Mouse (Mus musculus) neural tube, embryonic 13.5 days (tissue): ENCODE measurements at regions not wholly inside any gene's neighbourhood (a gene's known extent, or its start where the extent isn't known, plus 50 kb on each side); places are given as distances from the start of the nearest gene placed in this dataset.
"Not testable (repeated sequence)": the region's sequence is repeated elsewhere in the genome, so short reads cannot be mapped to it uniquely, and the experiment has no call there.

Experiments used
- ATAC-seq: fragments of 200-750 bp; cut with Nextera tagmentation; 2 replicates; pipeline ENCODE4 v1.8.0; 2017; ENCODE audit warnings: low read depth, mild to moderate bottlenecking, moderate TSS enrichment, moderate library complexity
- H3K27ac ChIP-seq: fragments of 300-500 bp; sonication (generic); replicated peaks from 2 replicates; pipeline ENCODE4 v1.5.1; 2015; ENCODE audit warnings: moderate library complexity, mild to moderate bottlenecking, inconsistent platforms
- H3K27me3 ChIP-seq: fragments of 300-500 bp; sonication (generic); 2 replicates; pipeline ENCODE4 v1.6.1; 2015; ENCODE audit warnings: mild to moderate bottlenecking, inconsistent platforms
- H3K36me3 ChIP-seq: fragments of 300-500 bp; sonication (generic); 2 replicates; pipeline ENCODE4 v1.6.1; 2015; ENCODE audit warnings: mild to moderate bottlenecking, inconsistent platforms
- H3K4me1 ChIP-seq: fragments of 300-500 bp; sonication (generic); replicated peaks from 2 replicates; pipeline ENCODE4 v1.6.1; 2015; ENCODE audit warnings: inconsistent platforms
- H3K4me2 ChIP-seq: fragments of 300-500 bp; sonication (generic); 2 replicates; pipeline ENCODE4 v1.6.1; 2015; ENCODE audit warnings: inconsistent platforms, mild to moderate bottlenecking, moderate library complexity
- H3K4me3 ChIP-seq: fragments of 300-500 bp; sonication (generic); 2 replicates; pipeline ENCODE4 v1.5.1; 2015; ENCODE audit warnings: mild to moderate bottlenecking, inconsistent platforms
- H3K9ac ChIP-seq: fragments of 300-500 bp; sonication (generic); 2 replicates; pipeline ENCODE4 v1.6.1; 2015; ENCODE audit warnings: moderate library complexity, mild to moderate bottlenecking, inconsistent platforms
- H3K9me3 ChIP-seq: fragments of 300-500 bp; sonication (generic); 2 replicates; pipeline ENCODE4 v1.6.1; 2016; ENCODE audit warnings: inconsistent platforms
- WGBS: fragments of 180-500 bp; shearing (Covaris S2); methylation state at CpG from one replicate; pipeline ENCODE4 v1.1.7; 2015; 5-methylcytosine and 5-hydroxymethylcytosine counted together

DNA sequence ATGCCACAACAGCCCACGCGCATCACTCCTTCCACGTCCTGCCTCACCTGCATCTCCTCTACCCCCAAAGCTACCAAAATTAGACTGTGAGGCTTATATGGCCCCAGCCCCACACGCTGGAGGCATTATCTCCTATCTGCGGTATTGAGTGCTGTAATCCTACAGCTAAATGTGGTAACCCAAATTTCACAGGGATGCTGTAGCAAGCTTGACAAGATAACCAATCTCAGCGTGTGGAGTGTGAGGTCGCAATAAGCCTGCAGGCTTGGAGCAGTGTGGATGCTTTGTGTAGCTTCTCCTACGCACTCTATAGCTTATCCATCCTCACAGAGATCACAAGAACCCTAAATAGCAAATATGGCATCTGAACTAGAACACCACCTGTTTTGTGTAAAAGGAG is 251.2 kb upstream of the Kcnh8 start:
- no peaks in the 10 kb centered on the region for H3K27me3 ChIP-seq
- H3K9ac ChIP-seq, result no peak overlapping the region
- no peaks in the 10 kb centered on the region for H3K9me3 ChIP-seq
- ATAC-seq, result no peak
- H3K36me3 ChIP-seq, result no peaks in the 10 kb centered on the region
- no peak overlapping the region for H3K4me2 ChIP-seq
- WGBS, result 93% methylated on average over 8 of the region's 8 CpGs
- no peak overlapping the region for H3K27ac ChIP-seq
- H3K4me1 ChIP-seq, result no peaks in the 10 kb centered on the region
- no peak overlapping the region for H3K4me3 ChIP-seq

- Histone ChIP-seq H3K4me1 (no peaks in the 10 kb centered on the region), H3K9me3 (no peaks in the 10 kb centered on the region), H3K27ac (no peak overlapping the region), H3K4me3 (no peak overlapping the region), H3K36me3 (no peaks in the 10 kb centered on the region), H3K9ac (no peak overlapping the region), H3K27me3 (no peaks in the 10 kb centered on the region), H3K4me2 (no peak overlapping the region)
- no peak for ATAC-seq
These were observed 251.8 kb upstream of the Kcnh8 start for GRCm38 (mm10) chr17:52350696-52351095.

- no peak overlapping the region for H3K27ac ChIP-seq
- no peaks in the 10 kb centered on the region for H3K27me3 ChIP-seq
- H3K4me3 ChIP-seq, result no peak overlapping the region
- H3K4me1 ChIP-seq, result no peaks in the 10 kb centered on the region
- no peak for ATAC-seq
- no peaks in the 10 kb centered on the region for H3K36me3 ChIP-seq
- 83% methylated on average over 5 of the region's 5 CpGs for WGBS
- no peaks in the 10 kb centered on the region for H3K9me3 ChIP-seq
- H3K4me2 ChIP-seq, result no peak overlapping the region
- no peak overlapping the region for H3K9ac ChIP-seq
These were observed 252.6 kb upstream of the Kcnh8 start for GRCm38 (mm10) chr17:52349872-52350271.

DNA sequence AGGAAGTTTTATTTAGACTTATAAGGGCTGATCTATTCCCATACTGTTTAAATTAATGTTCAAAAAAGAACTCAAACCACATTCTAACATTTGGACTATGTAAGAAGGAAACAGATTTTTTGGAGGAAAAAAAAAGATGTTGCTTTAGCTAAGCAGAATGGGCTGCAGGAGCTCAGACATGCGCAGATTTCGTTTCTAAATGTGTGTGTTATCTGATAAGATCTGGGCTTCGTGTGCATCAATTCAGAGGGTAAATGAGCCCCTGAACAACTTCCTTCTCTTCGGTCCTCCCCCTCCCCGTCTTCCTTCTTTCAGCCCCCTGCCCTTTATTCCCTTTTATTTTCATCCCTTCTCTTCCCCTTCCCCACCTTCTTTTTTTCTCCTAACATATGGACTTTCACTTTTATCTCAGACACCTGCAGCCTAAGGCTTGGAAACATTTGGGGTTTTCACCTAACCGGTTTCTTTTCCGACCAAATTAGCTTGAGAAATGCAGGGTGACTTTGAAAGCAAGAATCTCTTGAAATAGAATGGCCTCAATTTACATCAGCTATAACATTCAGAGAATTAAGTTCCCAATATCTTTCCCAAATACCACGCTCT is 253.9 kb upstream of the Kcnh8 start:
- no peak for ATAC-seq
- Histone ChIP-seq H3K36me3 (no peaks in the 10 kb centered on the region), H3K4me2 (no peak overlapping the region), H3K27me3 (no peaks in the 10 kb centered on the region), H3K4me3 (no peak overlapping the region), H3K27ac (no peak overlapping the region), H3K4me1 (no peaks in the 10 kb centered on the region), H3K9ac (no peak overlapping the region), H3K9me3 (no peaks in the 10 kb centered on the region)
- WGBS, result 75% methylated on average over 8 of the region's 8 CpGs

- Histone ChIP-seq H3K36me3 (no peaks in the 10 kb centered on the region), H3K4me3 (no peak overlapping the region), H3K4me1 (no peaks in the 10 kb centered on the region), H3K9me3 (no peaks in the 10 kb centered on the region), H3K27me3 (no peaks in the 10 kb centered on the region), H3K4me2 (no peak overlapping the region), H3K27ac (no peak overlapping the region), H3K9ac (no peak overlapping the region)
- 68% methylated on average over 1 of the region's 1 CpGs for WGBS
- ATAC-seq, result no peak
These were observed 281.9 kb upstream of the Kcnh8 start for GRCm38 (mm10) chr17:52320586-52320985.

GRCm38 (mm10) chr17:52316976-52317375 is 285.5 kb upstream of the Kcnh8 start:
- H3K27me3 ChIP-seq, result no peaks in the 10 kb centered on the region
- ATAC-seq, result no peak
- no peaks in the 10 kb centered on the region for H3K36me3 ChIP-seq
- no peak overlapping the region for H3K4me3 ChIP-seq
- WGBS, result 89% methylated on average over 3 of the region's 3 CpGs
- no peak overlapping the region for H3K27ac ChIP-seq
- H3K4me2 ChIP-seq, result no peak overlapping the region
- H3K9me3 ChIP-seq, result no peaks in the 10 kb centered on the region
- H3K4me1 ChIP-seq, result no peaks in the 10 kb centered on the region
- H3K9ac ChIP-seq, result no peak overlapping the region

DNA sequence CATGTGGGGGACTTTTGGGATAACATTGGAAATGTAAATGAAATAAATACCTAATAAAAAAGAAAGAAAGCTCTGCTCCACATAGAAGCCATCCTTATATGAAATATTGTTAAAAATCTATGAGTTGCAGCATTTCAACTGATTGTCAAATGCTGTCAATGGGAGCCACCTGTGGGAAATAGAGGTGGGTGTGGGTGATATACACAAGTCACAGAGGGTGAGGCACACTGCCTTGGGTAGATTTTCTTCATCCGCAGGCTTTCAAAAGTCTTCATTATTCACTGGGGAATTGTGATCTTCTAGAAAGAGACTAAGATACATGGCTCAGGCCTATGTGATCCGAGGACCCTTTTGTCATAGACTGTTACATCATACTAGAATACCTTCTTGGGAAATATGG is 286.6 kb upstream of the Kcnh8 start:
- H3K4me1 ChIP-seq, result no peaks in the 10 kb centered on the region
- no peak for ATAC-seq
- 83% methylated on average over 2 of the region's 2 CpGs for WGBS

GRCm38 (mm10) chr17:52315456-52315855 is 287.1 kb upstream of the Kcnh8 start:
- not testable (repeated sequence) for ATAC-seq, H3K27ac ChIP-seq

More for the DNA sequence above, 286.6 kb upstream of the Kcnh8 start:
- H3K9ac ChIP-seq, result no peak overlapping the region
- H3K4me3 ChIP-seq, result no peak overlapping the region
- H3K27me3 ChIP-seq, result no peaks in the 10 kb centered on the region
- no peak overlapping the region for H3K27ac ChIP-seq
- no peaks in the 10 kb centered on the region for H3K36me3 ChIP-seq
- no peaks in the 10 kb centered on the region for H3K9me3 ChIP-seq
- H3K4me2 ChIP-seq, result no peak overlapping the region

GRCm38 (mm10) chr17:52312043-52312442 is 290.5 kb upstream of the Kcnh8 start:
- no peak overlapping the region for H3K4me2 ChIP-seq
- H3K9ac ChIP-seq, result no peak overlapping the region
- no peaks in the 10 kb centered on the region for H3K9me3 ChIP-seq
- H3K4me1 ChIP-seq, result no peaks in the 10 kb centered on the region
- no peak overlapping the region for H3K27ac ChIP-seq
- H3K36me3 ChIP-seq, result no peaks in the 10 kb centered on the region
- H3K4me3 ChIP-seq, result no peak overlapping the region
- 92% methylated on average over 1 of the region's 1 CpGs for WGBS
- no peaks in the 10 kb centered on the region for H3K27me3 ChIP-seq
- ATAC-seq, result no peak

More at GRCm38 (mm10) chr17:52315456-52315855, 287.1 kb upstream of the Kcnh8 start:
- H3K36me3 ChIP-seq, H3K4me1 ChIP-seq, H3K9ac ChIP-seq, H3K27me3 ChIP-seq, H3K4me3 ChIP-seq, H3K9me3 ChIP-seq, H3K4me2 ChIP-seq: not testable (repeated sequence)
- WGBS, result 60% methylated on average over 2 of the region's 2 CpGs

- WGBS, result 90% methylated on average over 5 of the region's 5 CpGs
- Histone ChIP-seq H3K27ac (no peak overlapping the region), H3K9me3 (no peaks in the 10 kb centered on the region), H3K27me3 (no peaks in the 10 kb centered on the region), H3K4me2 (no peak overlapping the region), H3K4me3 (no peak overlapping the region), H3K4me1 (no peaks in the 10 kb centered on the region), H3K9ac (no peak overlapping the region), H3K36me3 (no peaks in the 10 kb centered on the region)
- no peak for ATAC-seq
These were observed 293.7 kb upstream of the Kcnh8 start for GRCm38 (mm10) chr17:52308789-52309188.

GRCm38 (mm10) chr17:52304133-52304532 is 298.4 kb upstream of the Kcnh8 start:
- no peak overlapping the region for H3K9ac ChIP-seq
- no peaks in the 10 kb centered on the region for H3K36me3 ChIP-seq
- no peaks in the 10 kb centered on the region for H3K4me1 ChIP-seq
- H3K27me3 ChIP-seq, result no peaks in the 10 kb centered on the region
- H3K4me2 ChIP-seq, result no peak overlapping the region
- ATAC-seq, result no peak
- no peaks in the 10 kb centered on the region for H3K9me3 ChIP-seq
- H3K4me3 ChIP-seq, result no peak overlapping the region
- no peak overlapping the region for H3K27ac ChIP-seq
- 78% methylated on average over 4 of the region's 4 CpGs for WGBS

- Histone ChIP-seq H3K4me1 (no peaks in the 10 kb centered on the region), H3K36me3 (no peaks in the 10 kb centered on the region), H3K4me2 (no peak overlapping the region), H3K9me3 (no peaks in the 10 kb centered on the region), H3K27ac (no peak overlapping the region), H3K4me3 (no peak overlapping the region), H3K27me3 (no peaks in the 10 kb centered on the region), H3K9ac (no peak overlapping the region)
- 94% methylated on average over 4 of the region's 4 CpGs for WGBS
- ATAC-seq, result no peak
These were observed 299.2 kb upstream of the Kcnh8 start for GRCm38 (mm10) chr17:52303320-52303719.

- no peaks in the 10 kb centered on the region for H3K27me3 ChIP-seq
- WGBS, result 98% methylated on average over 4 of the region's 4 CpGs
These were observed 302.7 kb upstream of the Kcnh8 start for GRCm38 (mm10) chr17:52299769-52300168.

More at GRCm38 (mm10) chr17:52299769-52300168, 302.7 kb upstream of the Kcnh8 start:
- Histone ChIP-seq H3K9me3 (no peaks in the 10 kb centered on the region), H3K9ac (no peak overlapping the region), H3K4me1 (no peaks in the 10 kb centered on the region), H3K4me2 (no peak overlapping the region), H3K4me3 (no peak overlapping the region), H3K36me3 (no peaks in the 10 kb centered on the region), H3K27ac (no peak overlapping the region)
- no peak for ATAC-seq
